Mouse (Mus musculus) limb, embryonic 14.5 days (tissue): Measurements from ENCODE around the gene Zfp786. TPM values are rescaled to one million over a fixed set of nuclear protein-coding genes. Genes with fewer than 3 reads are reported as not detected.

Experiments
- ATAC-seq: fragments of 200-750 bp; cut with Nextera tagmentation; 2 replicates; pipeline ENCODE4 v1.8.0; 2017; ENCODE audit warnings: low read depth, moderate number of reproducible peaks, moderate TSS enrichment; ENCODE audit not compliant: low FRiP score
- DNase-seq: peaks from one replicate; pipeline ENCODE4 v3.0.0-alpha.2; 2015; ENCODE audit warnings: low spot score
- H3K27ac ChIP-seq: fragments of 300-500 bp; sonication (generic); replicated peaks from 2 replicates; pipeline ENCODE4 v1.5.1; 2014; ENCODE audit warnings: low read depth, mild to moderate bottlenecking, low read length, moderate library complexity, mixed read lengths
- H3K27me3 ChIP-seq: fragments of 300-500 bp; sonication (generic); 2 replicates; pipeline ENCODE4 v1.6.1; 2014; ENCODE audit warnings: low read length, mixed read lengths; ENCODE audit not compliant: control insufficient read depth, insufficient read depth
- H3K36me3 ChIP-seq: fragments of 300-500 bp; sonication (generic); 2 replicates; pipeline ENCODE4 v1.6.1; 2014; ENCODE audit warnings: mild to moderate bottlenecking, low read length, moderate library complexity, mixed read lengths; ENCODE audit not compliant: control insufficient read depth, insufficient read depth
- H3K4me1 ChIP-seq: fragments of 300-500 bp; sonication (generic); 2 replicates; pipeline ENCODE4 v1.6.1; 2014; ENCODE audit warnings: antibody characterized with exemption, low read length, mixed read lengths; ENCODE audit not compliant: control insufficient read depth, insufficient read depth
- H3K4me2 ChIP-seq: fragments of 300-500 bp; sonication (generic); replicated peaks from 2 replicates; pipeline ENCODE4 v1.6.1; 2014; ENCODE audit warnings: low read depth, mild to moderate bottlenecking, low read length, moderate library complexity; ENCODE audit not compliant: severe bottlenecking
- H3K4me3 ChIP-seq: fragments of 300-500 bp; sonication (generic); replicated peaks from 2 replicates; pipeline ENCODE4 v1.5.1; 2014; ENCODE audit warnings: low read length
- H3K9ac ChIP-seq: fragments of 300-500 bp; sonication (generic); 2 replicates; pipeline ENCODE4 v1.6.1; 2014; ENCODE audit warnings: mild to moderate bottlenecking, low read depth, low read length, moderate library complexity; ENCODE audit not compliant: severe bottlenecking
- H3K9me3 ChIP-seq: fragments of 300-500 bp; sonication (generic); 2 replicates; pipeline ENCODE4 v1.6.1; 2016; ENCODE audit warnings: low read length; ENCODE audit not compliant: control insufficient read depth
- POLR2A ChIP-seq: fragments of 200-500 bp; IDR thresholded peaks from 2 replicates; pipeline ENCODE4 v1.8.0; 2012; ENCODE audit warnings: inconsistent platforms, mild to moderate bottlenecking, moderate library complexity, borderline replicate concordance; ENCODE audit not compliant: insufficient read depth, insufficient read length; ENCODE audit errors: extremely low read depth
- WGBS: fragments of 180-500 bp; shearing (Covaris S2); extraction: QIAGEN DNeasy Blood & Tissue Kit; methylation state at CpG from one replicate; pipeline ENCODE4 v1.1.7; 2014; 5-methylcytosine and 5-hydroxymethylcytosine counted together
- polyA plus RNA-seq, 2 experiments: library from polyadenylated mRNA; depleted of rRNA in 1 of 2; stranded (reverse) in 1 of 2; unstranded in 1 of 2; fragments of >200 nt; fragmentation: Nextera tagmentation in 1 of 2; extraction: Ambion mirVana in 1 of 2; gene quantifications; 2 replicates each; pipeline versions ENCODE4 v1.2.1 to v1.2.3; 2012 to 2014

Gene Zfp786
- polyA plus RNA-seq, 2 experiments: 2.0 to 2.9 TPM

- Histone ChIP-seq H3K27ac (no peak overlapping the region), H3K27me3 (no peaks in the 10 kb centered on the region), H3K36me3 (peaks cover 40% of the 10 kb centered on the region), H3K9ac (no peak overlapping the region), H3K4me1 (peaks cover 1% of the 10 kb centered on the region; the same call in 1 of the 2 replicates), H3K9me3 (no peaks in the 10 kb centered on the region), H3K4me3 (no peak overlapping the region), H3K4me2 (no peak overlapping the region)
- no peak for TF ChIP-seq POLR2A
- 47% methylated on average over 2 of the region's 2 CpGs for WGBS
- DNase-seq (no peak), ATAC-seq (no peak)
Measured at GRCm38 (mm10) chr6:47824241-47824640, 6.4 kb downstream of the Zfp786 start.

- Histone ChIP-seq H3K36me3 (peaks cover 41% of the 10 kb centered on the region), H3K4me1 (no peaks in the 10 kb centered on the region)
Measured at GRCm38 (mm10) chr6:47821776-47822175, 8.9 kb downstream of the Zfp786 start.

GRCm38 (mm10) chr6:47821236-47821635 is 9.4 kb downstream of the Zfp786 start:
- no peak for ATAC-seq
- H3K27ac ChIP-seq: no peak overlapping the region
- H3K4me2 ChIP-seq: no peak overlapping the region
- H3K9me3 ChIP-seq: no peaks in the 10 kb centered on the region
- H3K9ac ChIP-seq: no peak overlapping the region
- no peaks in the 10 kb centered on the region for H3K4me1 ChIP-seq
- 96% methylated on average over 5 of the region's 5 CpGs for WGBS
- no peaks in the 10 kb centered on the region for H3K27me3 ChIP-seq
- DNase-seq: no peak
- H3K36me3 ChIP-seq: peaks cover 41% of the 10 kb centered on the region
- TF ChIP-seq POLR2A: no peak
- H3K4me3 ChIP-seq: no peak overlapping the region

More at GRCm38 (mm10) chr6:47821776-47822175, 8.9 kb downstream of the Zfp786 start:
- no peak for TF ChIP-seq POLR2A
- DNase-seq (no peak), ATAC-seq (no peak)
- Histone ChIP-seq H3K27me3 (no peaks in the 10 kb centered on the region), H3K9ac (no peak overlapping the region), H3K9me3 (no peaks in the 10 kb centered on the region), H3K4me2 (no peak overlapping the region), H3K4me3 (no peak overlapping the region), H3K27ac (no peak overlapping the region)
- WGBS: 89% methylated on average over 6 of the region's 6 CpGs

- no peak overlapping the region for H3K9ac ChIP-seq
- no peaks in the 10 kb centered on the region for H3K27me3 ChIP-seq
- H3K4me1 ChIP-seq: no peaks in the 10 kb centered on the region
- H3K9me3 ChIP-seq: no peaks in the 10 kb centered on the region
- no peak overlapping the region for H3K4me3 ChIP-seq
- no peak overlapping the region for H3K27ac ChIP-seq
- WGBS: 92% methylated on average over 23 of the region's 23 CpGs
- DNase-seq (no peak), ATAC-seq (no peak)
- H3K36me3 ChIP-seq: peaks cover 38% of the 10 kb centered on the region
- no peak overlapping the region for H3K4me2 ChIP-seq
- no peak for TF ChIP-seq POLR2A
Measured at GRCm38 (mm10) chr6:47819626-47820325, 10.9 kb downstream of the Zfp786 start.

GRCm38 (mm10) chr6:47818721-47819120 is 11.9 kb downstream of the Zfp786 start:
- Histone ChIP-seq H3K4me2 (no peak overlapping the region), H3K27me3 (no peaks in the 10 kb centered on the region), H3K9ac (no peak overlapping the region), H3K9me3 (no peaks in the 10 kb centered on the region), H3K36me3 (peaks cover 34% of the 10 kb centered on the region), H3K4me3 (no peak overlapping the region), H3K4me1 (0 out of 2 replicates have a peak, but pooled peaks cover 4% of the 10 kb centered on the region), H3K27ac (no peak overlapping the region)
- WGBS: 97% methylated on average over 8 of the region's 8 CpGs
- no peak for ATAC-seq
- DNase-seq: no peak
- no peak for TF ChIP-seq POLR2A

GRCm38 (mm10) chr6:47816151-47816550 is 14.5 kb downstream of the Zfp786 start:
- no peak for ATAC-seq
- Histone ChIP-seq H3K9me3 (no peaks in the 10 kb centered on the region), H3K36me3 (peaks cover 20% of the 10 kb centered on the region), H3K27me3 (no peaks in the 10 kb centered on the region), H3K4me1 (peaks cover 12% of the 10 kb centered on the region), H3K27ac (no peak overlapping the region), H3K4me2 (no peak overlapping the region), H3K4me3 (no peak overlapping the region), H3K9ac (no peak overlapping the region)
- TF ChIP-seq POLR2A: no peak
- WGBS: 82% methylated on average over 1 of the region's 1 CpGs
- DNase-seq: no peak
